Mouse (Mus musculus): Measurements from ENCODE around the gene Dnaja1. TPM values are rescaled to one million over a fixed set of nuclear protein-coding genes. Genes with fewer than 3 reads are reported as not detected.

Dnaja1 gene
- polyA plus RNA-seq, 1 experiment from 2014 or later, result 406 TPM

- Histone ChIP-seq H3K4me2 (ENCODE audit: low read depth, low read length) (no peak overlapping the region), H3K4me3 (ENCODE audit: low read depth, low read length) (no peak overlapping the region), H3K27ac (replicated peaks; ENCODE audit: low read depth, low read length) (no peak overlapping the region), H3K36me3 (ENCODE audit: control insufficient read depth, insufficient read depth, low read length) (no peaks in the 10 kb centered on the region), H3K4me1 (ENCODE audit: control insufficient read depth, insufficient read depth, low read length) (peaks cover 11% of the 10 kb centered on the region), H3K9ac (ENCODE audit: low read depth, low read length) (no peak overlapping the region), H3K27me3 (replicated peaks; ENCODE audit: control insufficient read depth, insufficient read depth, low read length) (no peaks in the 10 kb centered on the region), H3K9me3 (ENCODE audit: control insufficient read depth, low read length) (no peaks in the 10 kb centered on the region)
- WGBS, result 70% methylated on average over 10 of the region's 10 CpGs
- peak; percentile 59 for DNase-seq (ENCODE audit: low spot score)
- peak; percentile 15 for ATAC-seq (ENCODE audit: low read depth)
These were observed 62.7 kb downstream of the Dnaja1 start for GRCm38 (mm10) chr4:40784556-40785169.

DNA sequence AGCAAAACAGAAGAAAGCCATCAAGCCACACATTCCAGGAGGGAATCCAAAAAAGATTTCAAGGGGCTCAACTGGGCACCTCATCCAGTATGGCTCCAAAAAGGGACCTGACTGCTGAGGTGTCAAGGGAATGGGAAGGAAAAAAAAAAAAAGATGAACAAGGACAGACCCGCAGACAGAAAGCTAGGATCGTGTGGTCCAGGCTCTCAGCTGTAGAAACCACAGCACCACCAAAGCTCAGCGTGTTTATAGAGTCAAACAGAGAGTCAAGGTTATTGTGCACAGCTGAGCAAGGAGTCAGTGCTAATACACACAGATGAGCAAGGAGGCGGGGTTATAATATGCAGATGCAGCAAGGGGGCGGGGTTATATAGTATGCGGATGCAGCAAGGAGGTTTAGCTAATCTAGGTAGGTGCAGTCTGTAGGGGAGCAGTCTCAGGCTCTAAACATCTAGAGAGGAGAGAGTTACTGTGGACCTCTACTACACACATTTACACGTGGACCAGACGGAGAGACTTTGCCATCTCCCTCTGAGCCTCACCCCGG lies 63.7 kb downstream of the Dnaja1 start:
- Histone ChIP-seq H3K4me3 (ENCODE audit: low read depth, low read length) (no peak overlapping the region), H3K4me1 (ENCODE audit: control insufficient read depth, insufficient read depth, low read length) (peaks cover 11% of the 10 kb centered on the region), H3K4me2 (ENCODE audit: low read depth, low read length) (no peak overlapping the region), H3K9ac (ENCODE audit: low read depth, low read length) (no peak overlapping the region), H3K36me3 (ENCODE audit: control insufficient read depth, insufficient read depth, low read length) (no peaks in the 10 kb centered on the region), H3K27ac (replicated peaks; ENCODE audit: low read depth, low read length) (no peak overlapping the region), H3K9me3 (ENCODE audit: control insufficient read depth, low read length) (no peaks in the 10 kb centered on the region), H3K27me3 (replicated peaks; ENCODE audit: control insufficient read depth, insufficient read depth, low read length) (no peaks in the 10 kb centered on the region)
- 72% methylated on average over 9 of the region's 9 CpGs for WGBS
- ATAC-seq (ENCODE audit: low read depth), result no peak
- DNase-seq (ENCODE audit: low spot score), result no peak

DNA sequence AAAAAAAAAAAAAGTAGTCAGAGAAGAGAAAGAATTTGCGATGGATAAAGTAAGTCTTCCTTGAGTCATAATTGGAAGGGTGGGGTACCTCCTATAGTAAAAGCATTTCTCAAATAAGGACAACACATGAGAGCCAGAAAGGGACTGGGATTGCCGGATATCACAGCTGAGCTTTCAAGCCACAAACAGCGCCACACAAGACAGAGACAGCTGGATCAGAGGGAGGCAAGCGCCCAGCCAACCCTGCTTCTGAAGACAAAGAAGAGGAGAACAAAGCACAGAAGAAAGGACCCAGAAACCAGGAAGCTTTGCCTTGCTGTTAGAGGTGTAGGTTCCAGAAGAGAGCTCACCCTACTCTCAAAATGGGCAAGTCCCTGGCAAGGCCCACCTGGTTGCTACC lies 64.6 kb downstream of the Dnaja1 start:
- H3K4me3 ChIP-seq (ENCODE audit: low read depth, low read length), result no peak overlapping the region
- H3K4me2 ChIP-seq (ENCODE audit: low read depth, low read length), result no peak overlapping the region
- H3K36me3 ChIP-seq (ENCODE audit: control insufficient read depth, insufficient read depth, low read length), result no peaks in the 10 kb centered on the region
- peaks cover 7% of the 10 kb centered on the region for H3K4me1 ChIP-seq (ENCODE audit: control insufficient read depth, insufficient read depth, low read length)
- 77% methylated on average over 4 of the region's 4 CpGs for WGBS
- H3K9ac ChIP-seq (ENCODE audit: low read depth, low read length), result no peak overlapping the region
- H3K27ac ChIP-seq (replicated peaks; ENCODE audit: low read depth, low read length), result no peak overlapping the region
- no peaks in the 10 kb centered on the region for H3K27me3 ChIP-seq (replicated peaks; ENCODE audit: control insufficient read depth, insufficient read depth, low read length)
- ATAC-seq (ENCODE audit: low read depth), result no peak
- no peak for DNase-seq (ENCODE audit: low spot score)
- no peaks in the 10 kb centered on the region for H3K9me3 ChIP-seq (ENCODE audit: control insufficient read depth, low read length)

MicroRNAs encoded within 50 kb of the gene (microRNA counts, 519-probe panel; counts per million panel counts)
- 2,106 counts per million, percentile 23 among the panel's probes with 10 or more counts for microRNA mmu-miR-207

Small RNA genes lying within 50 kb of the gene (microRNA-seq; reads per million reads assigned to microRNA genes)
- gene Mir207 (ENCODE audit: borderline number of aligned reads), result not detected

Other genes with a start within 250 kb of the Dnaja1 start
- gene Tmem215, start 250.0 kb upstream of the Dnaja1 start, polyA plus RNA-seq (2014; fragmentation: Nextera tagmentation; extraction: Ambion mirVana), result 1.4 TPM in 2 replicates
- 26.2 and 28.5 TPM in 2 replicates for gene Aptx, start 19.0 kb upstream of the Dnaja1 start, polyA plus RNA-seq (2014; fragmentation: Nextera tagmentation; extraction: Ambion mirVana)
- gene Smu1, start 35.8 kb downstream of the Dnaja1 start, polyA plus RNA-seq (2014; fragmentation: Nextera tagmentation; extraction: Ambion mirVana), result 126 and 136 TPM in 2 replicates
- 66.8 and 68.3 TPM in 2 replicates for gene B4galt1, start 131.9 kb downstream of the Dnaja1 start, polyA plus RNA-seq (2014; fragmentation: Nextera tagmentation; extraction: Ambion mirVana)
- 0.84 TPM in 1 of 2 replicates, not detected in the other for gene Spink4, start 197.9 kb downstream of the Dnaja1 start, polyA plus RNA-seq (2014; fragmentation: Nextera tagmentation; extraction: Ambion mirVana)
- gene Bag1, start 226.1 kb downstream of the Dnaja1 start, polyA plus RNA-seq (2014; fragmentation: Nextera tagmentation; extraction: Ambion mirVana), result 232 and 240 TPM in 2 replicates
- gene Chmp5, start 226.3 kb downstream of the Dnaja1 start, polyA plus RNA-seq (2014; fragmentation: Nextera tagmentation; extraction: Ambion mirVana), result 103 TPM in 2 replicates
- gene Nfx1, start 248.8 kb downstream of the Dnaja1 start, polyA plus RNA-seq (2014; fragmentation: Nextera tagmentation; extraction: Ambion mirVana), result 78.4 and 85.0 TPM in 2 replicates